Mouse (Mus musculus) ES-E14 (cell line): Measurements from ENCODE around the gene Usp31. TPM values are rescaled to one million over a fixed set of nuclear protein-coding genes. Genes with fewer than 3 reads are reported as not detected.

Experiments
- DNase-seq: peaks from one replicate; pipeline ENCODE4 v3.0.0-alpha.2; 2013; ENCODE audit warnings: low read depth, low spot score
- H3K27ac ChIP-seq: 2 replicates; pipeline ENCODE4 v1.5.1; 2012; ENCODE audit warnings: low read depth, mild to moderate bottlenecking, low read length, moderate library complexity, mixed read lengths; ENCODE audit not compliant: poor library complexity, insufficient read depth, severe bottlenecking
- H3K36me3 ChIP-seq: 2 replicates; pipeline ENCODE4 v1.6.1; 2012; ENCODE audit warnings: mild to moderate bottlenecking, low read length, moderate library complexity, mixed read lengths; ENCODE audit not compliant: control insufficient read depth, poor library complexity, insufficient read depth, severe bottlenecking
- H3K4me1 ChIP-seq, 2 experiments: fragments of 150-350 bp in 1 of 2; sonication (generic) in 1 of 2; 2 replicates each; pipeline ENCODE4 v1.6.1; 2012; ENCODE audit warnings: low read length in 2 of 2, mild to moderate bottlenecking in 1 of 2, mixed read lengths in 1 of 2; ENCODE audit not compliant: control insufficient read depth in 2 of 2, insufficient read depth in 2 of 2, poor library complexity in 1 of 2
- H3K4me3 ChIP-seq, 2 experiments: fragments of 150-350 bp in 1 of 2; sonication (generic) in 1 of 2; 2 replicates each; pipeline ENCODE4 v1.5.1; 2012; ENCODE audit warnings: low read length in 2 of 2, low read depth in 1 of 2, mild to moderate bottlenecking in 1 of 2, mixed read lengths in 1 of 2; ENCODE audit not compliant: insufficient read depth in 1 of 2, poor library complexity in 1 of 2, severe bottlenecking in 1 of 2
- H3K9ac ChIP-seq: 2 replicates; pipeline ENCODE4 v1.6.1; 2012; ENCODE audit warnings: low read depth, mild to moderate bottlenecking, low read length, mixed read lengths; ENCODE audit not compliant: poor library complexity, insufficient read depth, severe bottlenecking
- H3K9me3 ChIP-seq: fragments of 150-350 bp; sonication (generic); 2 replicates; pipeline ENCODE4 v1.6.1; 2012; ENCODE audit warnings: low read depth, mild to moderate bottlenecking, low read length; ENCODE audit not compliant: control insufficient read depth, insufficient read depth
- CHD2 ChIP-seq: IDR thresholded peaks from 2 replicates; pipeline ENCODE4 v1.6.1; 2014; ENCODE audit warnings: mild to moderate bottlenecking, low read depth, low read length, inconsistent platforms
- HCFC1 ChIP-seq: IDR thresholded peaks from 2 replicates; pipeline ENCODE4 v1.6.1; 2012; ENCODE audit warnings: low read length, inconsistent platforms, borderline replicate concordance; ENCODE audit not compliant: insufficient read depth
- MAFK ChIP-seq: IDR thresholded peaks from 2 replicates; pipeline ENCODE4 v1.6.1; 2014; ENCODE audit warnings: mild to moderate bottlenecking, low read depth, low read length, inconsistent platforms; ENCODE audit not compliant: insufficient read depth
- ZC3H11A ChIP-seq: IDR thresholded peaks from 2 replicates; pipeline ENCODE4 v1.6.1; 2012; ENCODE audit warnings: low read depth, mild to moderate bottlenecking, inconsistent platforms, low read length, borderline replicate concordance
- ZNF384 ChIP-seq: IDR thresholded peaks from 2 replicates; pipeline ENCODE4 v1.6.1; 2012; ENCODE audit warnings: low read depth, low read length, inconsistent platforms
- in situ Hi-C, 2 experiments: fragments of 600-800 bp; cut with MboI; formaldehyde crosslinking; loops; one replicate each; pipeline ENCODE4 v1.15.1; 2025; ENCODE audit warnings: low sequenced_read_pairs in 2 of 2, inconsistent platforms in 1 of 2; ENCODE audit not compliant: unreplicated experiment in 2 of 2
- total RNA-seq: library from RNA; depleted of rRNA; stranded (reverse); fragments of 300-350 nt; gene quantifications from 2 replicates; pipeline ENCODE4 v1.2.3, GENCODE M21; 2012

Gene Usp31
- total RNA-seq, 1 experiment: 17.1 TPM

GRCm38 (mm10) chr7:121634236-121634635 lies 72.8 kb downstream of the Usp31 start:
- Histone ChIP-seq H3K9me3 (no peaks in the 10 kb centered on the region), H3K27ac (no peak overlapping the region), H3K4me3 (no peak overlapping the region), H3K36me3 (no peaks in the 10 kb centered on the region), H3K4me1 (no peaks in the 10 kb centered on the region), H3K9ac (no peak overlapping the region)
- DNase-seq: no peak
- TF ChIP-seq CHD2 (no peak), MAFK (no peak), ZC3H11A (no peak)
- in situ Hi-C loops: no loop called here

- TF ChIP-seq MAFK (no peak), ZNF384 (no peak), ZC3H11A (no peak), HCFC1 (no peak), CHD2 (no peak)
- Histone ChIP-seq H3K4me1 (no peaks in the 10 kb centered on the region), H3K27ac (no peak overlapping the region), H3K9me3 (no peaks in the 10 kb centered on the region), H3K9ac (no peak overlapping the region), H3K36me3 (no peaks in the 10 kb centered on the region), H3K4me3 (no peak overlapping the region)
- no peak for DNase-seq
- in situ Hi-C loops: no loop called here
Observed at GRCm38 (mm10) chr7:121622835-121623420, 84.1 kb downstream of the Usp31 start.

GRCm38 (mm10) chr7:121622433-121622832 lies 84.6 kb downstream of the Usp31 start:
- TF ChIP-seq MAFK: no peak
- H3K9me3 ChIP-seq: no peaks in the 10 kb centered on the region
- H3K4me1 ChIP-seq: no peaks in the 10 kb centered on the region
- no peak overlapping the region for H3K27ac ChIP-seq
- no peaks in the 10 kb centered on the region for H3K36me3 ChIP-seq
- in situ Hi-C loops: no loop called here
- no peak for DNase-seq
- no peak overlapping the region for H3K9ac ChIP-seq
- no peak overlapping the region for H3K4me3 ChIP-seq

GRCm38 (mm10) chr7:121601697-121602096 lies 105.4 kb downstream of the Usp31 start:
- H3K9ac ChIP-seq: no peak overlapping the region
- in situ Hi-C loops: no loop called here
- peak; percentile 27 for DNase-seq
- H3K4me3 ChIP-seq: no peak overlapping the region
- TF ChIP-seq ZNF384: no peak
- TF ChIP-seq CHD2: no peak
- no peak for TF ChIP-seq ZC3H11A
- TF ChIP-seq MAFK: no peak
- no peak for TF ChIP-seq HCFC1
- H3K36me3 ChIP-seq: no peaks in the 10 kb centered on the region
- H3K4me1 ChIP-seq: peaks cover 0 to 2% of the 10 kb centered on the region in 2 experiments; a peak in 1 of 4 replicates
- H3K9me3 ChIP-seq: no peaks in the 10 kb centered on the region
- no peak overlapping the region for H3K27ac ChIP-seq

- peak; percentile 26 for DNase-seq
- in situ Hi-C loops: no loop called here
Observed at GRCm38 (mm10) chr7:121596401-121596800, 110.7 kb downstream of the Usp31 start.

More at GRCm38 (mm10) chr7:121596401-121596800, 110.7 kb downstream of the Usp31 start:
- TF ChIP-seq MAFK (no peak), ZC3H11A (no peak), ZNF384 (no peak), CHD2 (no peak), HCFC1 (no peak)
- Histone ChIP-seq H3K36me3 (no peaks in the 10 kb centered on the region), H3K9ac (no peak overlapping the region), H3K27ac (no peak overlapping the region), H3K4me3 (no peak overlapping the region), H3K4me1 (no peaks in the 10 kb centered on the region), H3K9me3 (no peaks in the 10 kb centered on the region)
